Mouse (Mus musculus) liver, embryonic 14.5 days (tissue): ENCODE measurements around the gene Gm2001.
"Not testable (repeated sequence)": the region's sequence is repeated elsewhere in the genome, so short reads cannot be mapped to it uniquely, and the experiment has no call there.

Experiments used
- CTCF ChIP-seq: IDR thresholded peaks from 2 replicates; pipeline ENCODE4 v1.5.1; 2016; ENCODE audit warnings: antibody characterized with exemption, low read depth, control low read depth
- EP300 ChIP-seq: IDR thresholded peaks from 2 replicates; pipeline ENCODE4 v1.6.1; 2016; ENCODE audit warnings: antibody characterized with exemption, low read depth

DNA sequence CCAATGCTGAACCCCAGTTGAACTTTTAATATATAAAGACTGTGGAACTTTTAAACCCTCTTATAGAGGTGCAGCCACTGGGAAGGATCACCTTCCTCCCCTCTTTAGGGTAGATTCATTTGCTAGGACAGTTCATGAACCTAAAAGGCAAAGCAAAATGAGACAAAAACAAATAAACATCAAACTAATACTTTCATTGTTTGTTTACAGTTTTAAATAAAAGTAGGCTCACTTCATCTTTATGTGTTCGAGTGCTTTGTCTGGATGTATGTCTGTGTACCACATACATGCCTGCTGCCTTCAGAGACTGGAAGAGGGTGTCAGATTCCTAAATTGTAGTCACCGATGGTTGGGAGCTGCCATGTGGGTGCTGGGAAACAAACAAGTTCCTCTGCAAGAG, at the start of gene Gm2001:
- TF ChIP-seq CTCF, EP300: not testable (repeated sequence)
